Mouse (Mus musculus) kidney, postnatal 10 days (tissue): ENCODE results near the gene Gm4214.
"Not testable (repeated sequence)": the region's sequence is repeated elsewhere in the genome, so short reads cannot be mapped to it uniquely, and the experiment has no call there.

ENCODE experiments used
- DNase-seq: peaks from one replicate; pipeline ENCODE4 v3.0.0; 2021; ENCODE audit warnings: mixed read lengths

Gm4214 gene

DNA sequence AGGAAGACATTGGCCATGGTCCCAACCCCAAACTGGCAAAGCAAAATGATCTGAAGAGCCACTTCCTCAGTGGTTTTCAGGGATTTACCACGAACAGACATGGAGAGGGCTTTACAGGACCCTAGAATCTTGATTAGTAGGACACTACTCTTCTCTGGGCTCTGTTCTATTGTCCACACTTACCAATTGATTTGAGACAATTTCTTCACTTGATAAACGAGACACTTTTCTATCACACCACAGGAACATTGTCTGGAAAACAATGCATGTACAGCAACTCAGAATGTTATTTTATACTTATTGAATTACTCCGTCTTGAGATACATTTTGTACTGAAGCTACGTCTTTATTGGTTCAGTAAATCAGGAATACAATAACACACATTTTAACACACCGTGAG lies at the start of gene Gm4214:
Gene Gm4214 (minus strand): TSS at position 101 of the 400 bp plus-strand sequence.
- DNase-seq, result not testable (repeated sequence)

- DNase-seq, result not testable (repeated sequence)
These were observed 35.4 kb upstream of the Gm4214 start, which contains the start of gene Gm4216 for GRCm38 (mm10) chr7:23019823-23020222. Gene Gm4216 (minus strand): TSS chr7:23019923.
